Mouse (Mus musculus): ENCODE measurements around the gene Mab21l1. TPM values are rescaled to one million over a fixed set of nuclear protein-coding genes. Genes with fewer than 3 reads are reported as not detected.

The Mab21l1 gene
- 0.02 TPM for polyA plus RNA-seq (2012; fragmentation: generic; extraction: Trizol)
- long read RNA-seq, experiment 1 = 0 reads
- long read RNA-seq, experiment 2 = 0 reads

GRCm38 (mm10) chr3:55782056-55782687 lies at the start of gene Mab21l1:
TSS of gene Mab21l1 (plus strand) at chr3:55782510.
- Histone ChIP-seq H3K79me3 (ENCODE audit: low read depth) (no peaks in the 10 kb centered on the region), H3K36me3 (ENCODE audit: control insufficient read depth, insufficient read depth) (no peaks in the 10 kb centered on the region), H3K4me3 (ENCODE audit: insufficient read depth, poor library complexity, severe bottlenecking) (no peak within 1 kb of the TSS), H3K79me2 (ENCODE audit: control insufficient read depth, insufficient read depth) (no peaks in the 10 kb centered on the region), H3ac (ENCODE audit: control insufficient read depth, insufficient read length, low read depth) (no peak within 1 kb of the TSS), H3K27me3 (ENCODE audit: control insufficient read depth, insufficient read depth, insufficient read length) (no peaks in the 10 kb centered on the region)
- no peak for TF ChIP-seq USF1 (IDR thresholded peaks at IDR 0.05; ENCODE audit: low read depth)

DNA sequence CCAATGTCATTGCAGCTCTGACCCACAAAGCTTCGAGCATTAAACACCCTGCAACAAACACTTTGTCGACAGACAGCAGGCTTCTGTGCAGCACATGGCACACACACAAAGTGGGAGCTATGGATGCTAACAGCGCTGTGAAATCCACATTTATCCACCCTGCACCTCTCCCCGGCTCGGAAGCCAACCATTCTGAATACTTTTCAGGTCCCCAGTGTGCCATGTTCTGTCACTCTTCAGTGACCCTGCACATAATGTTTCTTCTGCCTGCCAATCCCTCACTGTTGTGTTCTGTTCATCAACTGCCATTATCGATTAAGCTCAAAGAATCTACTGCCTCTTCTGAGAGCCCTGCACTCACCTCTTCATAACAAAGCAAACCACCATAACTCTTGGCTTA lies 48.6 kb upstream of the Mab21l1 start:
- H3ac ChIP-seq (ENCODE audit: control insufficient read depth, insufficient read length, low read depth) = no peak overlapping the region
- no peaks in the 10 kb centered on the region for H3K79me3 ChIP-seq (ENCODE audit: low read depth)
- H3K36me3 ChIP-seq (ENCODE audit: control insufficient read depth, insufficient read depth) = no peaks in the 10 kb centered on the region
- no peaks in the 10 kb centered on the region for H3K27me3 ChIP-seq (ENCODE audit: control insufficient read depth, insufficient read depth, insufficient read length)
- no peak for TF ChIP-seq FOSL1 (IDR thresholded peaks at IDR 0.05; ENCODE audit: insufficient read depth, low read length, poor library complexity, severe bottlenecking)
- TF ChIP-seq CTCF (IDR thresholded peaks at IDR 0.05; ENCODE audit: control insufficient read depth, insufficient read depth, insufficient read length) = no peak
- no peak for TF ChIP-seq CEBPB (IDR thresholded peaks at IDR 0.05; ENCODE audit: low read depth)
- no peak for TF ChIP-seq USF1 (IDR thresholded peaks at IDR 0.05; ENCODE audit: low read depth)
- TF ChIP-seq MYOD1 (IDR thresholded peaks at IDR 0.05; ENCODE audit: control insufficient read depth, insufficient read length, low read depth) = no peak
- no peak for TF ChIP-seq MYOG (IDR thresholded peaks at IDR 0.05; ENCODE audit: control insufficient read depth, extremely low read depth, insufficient read length)
- TF ChIP-seq MAX (IDR thresholded peaks at IDR 0.05) = no peak
- H3K79me2 ChIP-seq (ENCODE audit: control insufficient read depth, insufficient read depth) = no peaks in the 10 kb centered on the region
- no peak overlapping the region for H3K4me3 ChIP-seq (ENCODE audit: insufficient read depth, poor library complexity, severe bottlenecking)

DNA sequence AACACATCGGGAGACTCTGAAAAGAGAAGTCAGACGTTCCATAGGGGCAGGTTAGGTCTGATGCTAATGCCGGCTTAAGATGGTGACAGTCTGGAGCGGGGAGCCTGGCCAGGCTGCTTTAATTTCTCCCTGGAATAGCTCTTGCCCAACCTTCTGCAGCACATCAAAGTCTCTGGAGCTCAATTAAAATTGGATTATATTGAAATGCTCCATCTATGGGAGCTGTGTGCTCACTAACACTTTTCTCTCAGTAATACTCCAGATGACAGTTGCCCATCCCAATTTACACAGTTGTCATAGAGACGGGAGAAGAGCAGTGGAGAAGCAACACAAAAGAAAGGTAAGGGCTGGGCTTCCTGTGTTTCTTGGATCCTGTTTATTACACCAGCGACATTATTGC lies 40.9 kb upstream of the Mab21l1 start:
- TF ChIP-seq CTCF (IDR thresholded peaks at IDR 0.05; ENCODE audit: control insufficient read depth, insufficient read depth, insufficient read length) (no peak), CEBPB (IDR thresholded peaks at IDR 0.05; ENCODE audit: low read depth) (no peak), MYOD1 (IDR thresholded peaks at IDR 0.05; ENCODE audit: control insufficient read depth, insufficient read length, low read depth) (no peak), FOSL1 (IDR thresholded peaks at IDR 0.05; ENCODE audit: insufficient read depth, low read length, poor library complexity, severe bottlenecking) (no peak), MAX (IDR thresholded peaks at IDR 0.05) (no peak), MYOG (IDR thresholded peaks at IDR 0.05; ENCODE audit: control insufficient read depth, extremely low read depth, insufficient read length) (no peak), USF1 (IDR thresholded peaks at IDR 0.05; ENCODE audit: low read depth) (no peak)

GRCm38 (mm10) chr3:55742218-55742617 lies 40.1 kb upstream of the Mab21l1 start:
- TF ChIP-seq FOSL1 (IDR thresholded peaks at IDR 0.05; ENCODE audit: insufficient read depth, low read length, poor library complexity, severe bottlenecking) = no peak
- TF ChIP-seq MYOD1 (IDR thresholded peaks at IDR 0.05; ENCODE audit: control insufficient read depth, insufficient read length, low read depth) = no peak
- TF ChIP-seq MYOG (IDR thresholded peaks at IDR 0.05; ENCODE audit: control insufficient read depth, extremely low read depth, insufficient read length) = no peak
- no peak for TF ChIP-seq MAX (IDR thresholded peaks at IDR 0.05)
- no peak for TF ChIP-seq CTCF (IDR thresholded peaks at IDR 0.05; ENCODE audit: control insufficient read depth, insufficient read depth, insufficient read length)
- no peak for TF ChIP-seq USF1 (IDR thresholded peaks at IDR 0.05; ENCODE audit: low read depth)
- TF ChIP-seq CEBPB (IDR thresholded peaks at IDR 0.05; ENCODE audit: low read depth) = no peak
- H3K79me3 ChIP-seq (ENCODE audit: low read depth) = no peaks in the 10 kb centered on the region
- no peaks in the 10 kb centered on the region for H3K27me3 ChIP-seq (ENCODE audit: control insufficient read depth, insufficient read depth, insufficient read length)
- H3K79me2 ChIP-seq (ENCODE audit: control insufficient read depth, insufficient read depth) = no peaks in the 10 kb centered on the region
- H3ac ChIP-seq (ENCODE audit: control insufficient read depth, insufficient read length, low read depth) = no peak overlapping the region
- no peak overlapping the region for H3K4me3 ChIP-seq (ENCODE audit: insufficient read depth, poor library complexity, severe bottlenecking)
- H3K36me3 ChIP-seq (ENCODE audit: control insufficient read depth, insufficient read depth) = no peaks in the 10 kb centered on the region

More for the DNA sequence above, 40.9 kb upstream of the Mab21l1 start:
- Histone ChIP-seq H3K79me2 (ENCODE audit: control insufficient read depth, insufficient read depth) (no peaks in the 10 kb centered on the region), H3K36me3 (ENCODE audit: control insufficient read depth, insufficient read depth) (no peaks in the 10 kb centered on the region), H3K27me3 (ENCODE audit: control insufficient read depth, insufficient read depth, insufficient read length) (no peaks in the 10 kb centered on the region), H3K79me3 (ENCODE audit: low read depth) (no peaks in the 10 kb centered on the region), H3ac (ENCODE audit: control insufficient read depth, insufficient read length, low read depth) (no peak overlapping the region), H3K4me3 (ENCODE audit: insufficient read depth, poor library complexity, severe bottlenecking) (no peak overlapping the region)

- H3K4me3 ChIP-seq (ENCODE audit: insufficient read depth, poor library complexity, severe bottlenecking) = no peak overlapping the region
- TF ChIP-seq CTCF (IDR thresholded peaks at IDR 0.05; ENCODE audit: control insufficient read depth, insufficient read depth, insufficient read length) = no peak
- no peak for TF ChIP-seq MYOG (IDR thresholded peaks at IDR 0.05; ENCODE audit: control insufficient read depth, extremely low read depth, insufficient read length)
- TF ChIP-seq FOSL1 (IDR thresholded peaks at IDR 0.05; ENCODE audit: insufficient read depth, low read length, poor library complexity, severe bottlenecking) = no peak
- TF ChIP-seq USF1 (IDR thresholded peaks at IDR 0.05; ENCODE audit: low read depth) = no peak
- TF ChIP-seq MYOD1 (IDR thresholded peaks at IDR 0.05; ENCODE audit: control insufficient read depth, insufficient read length, low read depth) = no peak
- TF ChIP-seq MAX (IDR thresholded peaks at IDR 0.05) = no peak
- no peak for TF ChIP-seq CEBPB (IDR thresholded peaks at IDR 0.05; ENCODE audit: low read depth)
- H3ac ChIP-seq (ENCODE audit: control insufficient read depth, insufficient read length, low read depth) = no peak overlapping the region
- H3K79me2 ChIP-seq (ENCODE audit: control insufficient read depth, insufficient read depth) = no peaks in the 10 kb centered on the region
- no peaks in the 10 kb centered on the region for H3K27me3 ChIP-seq (ENCODE audit: control insufficient read depth, insufficient read depth, insufficient read length)
- H3K79me3 ChIP-seq (ENCODE audit: low read depth) = no peaks in the 10 kb centered on the region
- H3K36me3 ChIP-seq (ENCODE audit: control insufficient read depth, insufficient read depth) = no peaks in the 10 kb centered on the region
Measured at GRCm38 (mm10) chr3:55742654-55743053, 39.7 kb upstream of the Mab21l1 start.

- Histone ChIP-seq H3ac (ENCODE audit: control insufficient read depth, insufficient read length, low read depth) (no peak overlapping the region), H3K27me3 (ENCODE audit: control insufficient read depth, insufficient read depth, insufficient read length) (no peaks in the 10 kb centered on the region), H3K4me3 (ENCODE audit: insufficient read depth, poor library complexity, severe bottlenecking) (no peak overlapping the region), H3K79me2 (ENCODE audit: control insufficient read depth, insufficient read depth) (no peaks in the 10 kb centered on the region), H3K36me3 (ENCODE audit: control insufficient read depth, insufficient read depth) (no peaks in the 10 kb centered on the region), H3K79me3 (ENCODE audit: low read depth) (no peaks in the 10 kb centered on the region)
- TF ChIP-seq USF1 (IDR thresholded peaks at IDR 0.05; ENCODE audit: low read depth) (no peak), MYOG (IDR thresholded peaks at IDR 0.05; ENCODE audit: control insufficient read depth, extremely low read depth, insufficient read length) (no peak), MAX (IDR thresholded peaks at IDR 0.05) (no peak), FOSL1 (IDR thresholded peaks at IDR 0.05; ENCODE audit: insufficient read depth, low read length, poor library complexity, severe bottlenecking) (no peak), CTCF (IDR thresholded peaks at IDR 0.05; ENCODE audit: control insufficient read depth, insufficient read depth, insufficient read length) (no peak), MYOD1 (IDR thresholded peaks at IDR 0.05; ENCODE audit: control insufficient read depth, insufficient read length, low read depth) (no peak), CEBPB (IDR thresholded peaks at IDR 0.05; ENCODE audit: low read depth) (no peak)
Measured at GRCm38 (mm10) chr3:55743885-55744284, 38.4 kb upstream of the Mab21l1 start.

All from C2C12 (cell line).